Mouse (Mus musculus) stomach, embryonic 16.5 days (tissue): ENCODE measurements around the gene Taf4. TPM values are rescaled to one million over a fixed set of nuclear protein-coding genes. Genes with fewer than 3 reads are reported as not detected.

Source experiments
- ATAC-seq: fragments of 200-750 bp; cut with Nextera tagmentation; 2 replicates; pipeline ENCODE4 v1.8.0; 2017; ENCODE audit warnings: moderate number of reproducible peaks, moderate TSS enrichment; ENCODE audit not compliant: insufficient read depth, low FRiP score
- H3K27ac ChIP-seq: fragments of 300-500 bp; sonication (generic); 2 replicates; pipeline ENCODE4 v1.5.1; 2014; ENCODE audit warnings: low read length
- H3K27me3 ChIP-seq: fragments of 300-500 bp; sonication (generic); 2 replicates; pipeline ENCODE4 v1.6.1; 2014; ENCODE audit warnings: low read length, control low read depth, mixed read lengths; ENCODE audit not compliant: control insufficient read depth, insufficient read depth
- H3K36me3 ChIP-seq: fragments of 300-500 bp; sonication (generic); 2 replicates; pipeline ENCODE4 v1.6.1; 2014; ENCODE audit warnings: low read length; ENCODE audit not compliant: control insufficient read depth, insufficient read depth
- H3K4me1 ChIP-seq: fragments of 300-500 bp; sonication (generic); 2 replicates; pipeline ENCODE4 v1.6.1; 2014; ENCODE audit warnings: low read length, control low read depth, mixed read lengths; ENCODE audit not compliant: control insufficient read depth, insufficient read depth
- H3K4me2 ChIP-seq: fragments of 300-500 bp; sonication (generic); 2 replicates; pipeline ENCODE4 v1.6.1; 2014; ENCODE audit warnings: low read depth, low read length, mixed read lengths
- H3K4me3 ChIP-seq: fragments of 300-500 bp; sonication (generic); replicated peaks from 2 replicates; pipeline ENCODE4 v1.5.1; 2014; ENCODE audit warnings: mild to moderate bottlenecking, low read length
- H3K9ac ChIP-seq: fragments of 300-500 bp; sonication (generic); 2 replicates; pipeline ENCODE4 v1.6.1; 2014; ENCODE audit warnings: low read length
- H3K9me3 ChIP-seq: fragments of 300-500 bp; sonication (generic); replicated peaks from 2 replicates; pipeline ENCODE4 v1.6.1; 2016; ENCODE audit warnings: low read length, control low read depth; ENCODE audit not compliant: control insufficient read depth
- WGBS: fragments of 180-500 bp; shearing (Covaris S2); extraction: QIAGEN DNeasy Blood & Tissue Kit; methylation state at CpG from one replicate; pipeline ENCODE4 v1.1.7; 2014; 5-methylcytosine and 5-hydroxymethylcytosine counted together
- polyA plus RNA-seq: library from polyadenylated mRNA; unstranded; fragments of >200 nt; fragmentation: Nextera tagmentation; extraction: Ambion mirVana; gene quantifications from 2 replicates; pipeline ENCODE4 v1.2.1, GENCODE M21; 2015

Taf4 gene
- polyA plus RNA-seq, 1 experiment from 2014 or later, result 3.2 TPM

GRCm38 (mm10) chr2:179960327-179960726 lies 16.1 kb downstream of the Taf4 start:
- no peak overlapping the region for H3K4me2 ChIP-seq
- no peak overlapping the region for H3K9ac ChIP-seq
- H3K4me3 ChIP-seq, result no peak overlapping the region
- no peaks in the 10 kb centered on the region for H3K36me3 ChIP-seq
- ATAC-seq, result no peak
- H3K27me3 ChIP-seq, result no peaks in the 10 kb centered on the region
- WGBS, result 88% methylated on average over 6 of the region's 6 CpGs
- H3K27ac ChIP-seq, result no peak overlapping the region
- no peaks in the 10 kb centered on the region for H3K9me3 ChIP-seq
- H3K4me1 ChIP-seq, result no peaks in the 10 kb centered on the region

- no peak for ATAC-seq
- Histone ChIP-seq H3K27ac (no peak overlapping the region), H3K4me1 (no peaks in the 10 kb centered on the region), H3K36me3 (no peaks in the 10 kb centered on the region), H3K27me3 (no peaks in the 10 kb centered on the region), H3K4me3 (no peak overlapping the region), H3K9me3 (no peaks in the 10 kb centered on the region), H3K4me2 (no peak overlapping the region), H3K9ac (no peak overlapping the region)
- 23% methylated on average over 3 of the region's 3 CpGs for WGBS
These were observed 17.1 kb downstream of the Taf4 start for GRCm38 (mm10) chr2:179959391-179959790.

- Histone ChIP-seq H3K36me3 (no peaks in the 10 kb centered on the region), H3K4me1 (peaks cover 25% of the 10 kb centered on the region), H3K9ac (no peak overlapping the region), H3K4me3 (no peak overlapping the region), H3K9me3 (no peaks in the 10 kb centered on the region), H3K4me2 (no peak overlapping the region), H3K27me3 (no peaks in the 10 kb centered on the region), H3K27ac (no peak overlapping the region)
- ATAC-seq, result no peak
- 53% methylated on average over 14 of the region's 14 CpGs for WGBS
These were observed 24.6 kb downstream of the Taf4 start for GRCm38 (mm10) chr2:179951542-179952524.

- ATAC-seq, result no peak
- Histone ChIP-seq H3K9ac (no peak overlapping the region), H3K36me3 (no peaks in the 10 kb centered on the region), H3K27ac (no peak overlapping the region), H3K9me3 (no peaks in the 10 kb centered on the region), H3K4me1 (peaks cover 35% of the 10 kb centered on the region), H3K4me3 (no peak overlapping the region), H3K4me2 (no peak overlapping the region), H3K27me3 (no peaks in the 10 kb centered on the region)
- 80% methylated on average over 5 of the region's 5 CpGs for WGBS
These were observed 27.6 kb downstream of the Taf4 start for GRCm38 (mm10) chr2:179948820-179949219.

GRCm38 (mm10) chr2:179947607-179948006 lies 28.8 kb downstream of the Taf4 start:
- no peak overlapping the region for H3K4me3 ChIP-seq

GRCm38 (mm10) chr2:179946496-179946895 lies 29.9 kb downstream of the Taf4 start:
- no peak overlapping the region for H3K9ac ChIP-seq
- H3K27me3 ChIP-seq, result no peaks in the 10 kb centered on the region
- WGBS, result 85% methylated on average over 6 of the region's 6 CpGs
- no peak for ATAC-seq
- H3K36me3 ChIP-seq, result no peaks in the 10 kb centered on the region
- no peak overlapping the region for H3K4me2 ChIP-seq
- H3K9me3 ChIP-seq, result no peaks in the 10 kb centered on the region
- H3K4me3 ChIP-seq, result no peak overlapping the region
- peaks cover 29% of the 10 kb centered on the region for H3K4me1 ChIP-seq
- H3K27ac ChIP-seq, result no peak overlapping the region

More at GRCm38 (mm10) chr2:179947607-179948006, 28.8 kb downstream of the Taf4 start:
- H3K9ac ChIP-seq, result no peak overlapping the region
- H3K27ac ChIP-seq, result 0 out of 2 replicates have a peak overlapping the region, but pooled peaks have one; percentile 6
- no peak overlapping the region for H3K4me2 ChIP-seq
- H3K36me3 ChIP-seq, result no peaks in the 10 kb centered on the region
- WGBS, result 44% methylated on average over 5 of the region's 5 CpGs
- no peak for ATAC-seq
- H3K4me1 ChIP-seq, result peaks cover 35% of the 10 kb centered on the region
- no peaks in the 10 kb centered on the region for H3K9me3 ChIP-seq
- H3K27me3 ChIP-seq, result no peaks in the 10 kb centered on the region

GRCm38 (mm10) chr2:179945051-179945450 lies 31.4 kb downstream of the Taf4 start:
- Histone ChIP-seq H3K4me3 (no peak overlapping the region), H3K36me3 (no peaks in the 10 kb centered on the region), H3K4me2 (no peak overlapping the region), H3K4me1 (peaks cover 28% of the 10 kb centered on the region), H3K9ac (no peak overlapping the region), H3K9me3 (no peaks in the 10 kb centered on the region), H3K27me3 (no peaks in the 10 kb centered on the region), H3K27ac (no peak overlapping the region)
- WGBS, result 46% methylated on average over 4 of the region's 4 CpGs
- ATAC-seq, result no peak

GRCm38 (mm10) chr2:179941696-179942095 lies 34.8 kb downstream of the Taf4 start:
- peaks cover 11% of the 10 kb centered on the region for H3K4me1 ChIP-seq
- H3K27ac ChIP-seq, result no peak overlapping the region
- 96% methylated on average over 1 of the region's 1 CpGs for WGBS
- H3K9me3 ChIP-seq, result no peaks in the 10 kb centered on the region
- H3K9ac ChIP-seq, result no peak overlapping the region
- H3K27me3 ChIP-seq, result no peaks in the 10 kb centered on the region
- H3K36me3 ChIP-seq, result no peaks in the 10 kb centered on the region
- no peak overlapping the region for H3K4me3 ChIP-seq
- H3K4me2 ChIP-seq, result no peak overlapping the region
- ATAC-seq, result no peak

GRCm38 (mm10) chr2:179937091-179937490 lies 39.4 kb downstream of the Taf4 start:
- no peaks in the 10 kb centered on the region; the same call in 1 of the 2 replicates for H3K36me3 ChIP-seq
- H3K4me1 ChIP-seq, result no peaks in the 10 kb centered on the region
- H3K4me2 ChIP-seq, result no peak overlapping the region
- H3K9me3 ChIP-seq, result no peaks in the 10 kb centered on the region
- no peak overlapping the region for H3K9ac ChIP-seq
- WGBS, result 53% methylated on average over 4 of the region's 4 CpGs
- no peak overlapping the region for H3K27ac ChIP-seq
- ATAC-seq, result no peak
- no peak overlapping the region for H3K4me3 ChIP-seq
- no peaks in the 10 kb centered on the region for H3K27me3 ChIP-seq
